23 mouse cellular contexts compared by ENCODE assay signal in genomic region chr6:100644631-100645030, GRCm38 (mm10). TPM values are rescaled to one million over a fixed set of nuclear protein-coding genes. Genes with fewer than 3 reads are reported as not detected.
DNase-seq lines count a peak whose midpoint lies in the region; ATAC-seq lines count a peak whose summit lies in the region.
"Had no signal": no experiment of that assay in that cellular context is flagged by ENCODE, and none has a peak within 500 bp of the region (broad histone marks: within the 10 kb centered on the region; RNA-seq: fewer than 3 reads in every experiment).

No protein-coding gene starts in this region.

- peak; percentile 25 for DNase-seq in adrenal gland, postnatal 14 days
- no peak for DNase-seq in adrenal gland, postnatal 10 days
- DNase-seq in gastrocnemius, postnatal 25 days: peak; percentile 21
- DNase-seq in gastrocnemius, adult 18-20 months (ENCODE audit: low spot score): no peak
- peak; percentile 12 for DNase-seq in liver, embryonic 11.5 days (ENCODE audit: low spot score)
- DNase-seq in liver: no peak
- DNase-seq in adipocyte (ENCODE audit: low spot score): peak; percentile 86
- no peak for DNase-seq in spleen, adult 12 weeks (ENCODE audit: low spot score)
- DNase-seq: kidney, adult 8-10 months; kidney, postnatal 25 days; retina, postnatal 1 day; right cerebral cortex, postnatal 4 days; thymus, postnatal 36 days had no signal

- no peaks in the 10 kb centered on the region for H3K36me3 ChIP-seq in liver, embryonic 11.5 days (ENCODE audit: control insufficient read depth, insufficient read depth, low read length)
- H3K36me3 ChIP-seq: embryonic facial prominence, embryonic 12.5 days; heart, embryonic 12.5 days; limb, embryonic 15.5 days; midbrain, embryonic 12.5 days; neural tube, embryonic 15.5 days had no signal

- no peaks in the 10 kb centered on the region for H3K4me1 ChIP-seq in liver, embryonic 11.5 days (replicated peaks; ENCODE audit: control insufficient read depth, insufficient read depth, low read length)

- H3K27me3 ChIP-seq in liver, embryonic 11.5 days (replicated peaks; ENCODE audit: control insufficient read depth, insufficient read depth, low read length): no peaks in the 10 kb centered on the region
- H3K27me3 ChIP-seq: CH12.LX; embryonic facial prominence, embryonic 12.5 days; heart, embryonic 12.5 days; limb, embryonic 15.5 days; midbrain, embryonic 12.5 days; neural tube, embryonic 15.5 days had no signal

- 92% methylated on average over 15 of the region's 15 CpGs for WGBS in liver, embryonic 11.5 days

- H3K9ac ChIP-seq in liver, embryonic 11.5 days (ENCODE audit: low read depth, low read length): no peak overlapping the region
- H3K9ac ChIP-seq: embryonic facial prominence, embryonic 12.5 days; heart, embryonic 12.5 days; limb, embryonic 15.5 days; midbrain, embryonic 12.5 days; neural tube, embryonic 15.5 days had no signal

- H3K27ac ChIP-seq in liver, embryonic 11.5 days (ENCODE audit: low read depth, low read length): no peak overlapping the region
- H3K27ac ChIP-seq: embryonic facial prominence, embryonic 12.5 days; hindbrain, embryonic 10.5 days; limb, embryonic 15.5 days; midbrain, embryonic 12.5 days; neural tube, embryonic 15.5 days had no signal

- H3K4me2 ChIP-seq in liver, embryonic 11.5 days: no peak overlapping the region
- H3K4me2 ChIP-seq: embryonic facial prominence, embryonic 12.5 days; heart, embryonic 12.5 days; midbrain, embryonic 12.5 days; neural tube, embryonic 15.5 days had no signal

- no peak overlapping the region for H3K4me3 ChIP-seq in liver, embryonic 11.5 days (ENCODE audit: low read depth, low read length)
- H3K4me3 ChIP-seq: embryonic facial prominence, embryonic 12.5 days; heart, embryonic 12.5 days; hindbrain, embryonic 10.5 days; limb, embryonic 15.5 days; midbrain, embryonic 12.5 days; myocyte; neural tube, embryonic 15.5 days had no signal

- H3K9me3 ChIP-seq in liver, embryonic 11.5 days (ENCODE audit: control insufficient read depth, low read length): no peaks in the 10 kb centered on the region
- H3K9me3 ChIP-seq: embryonic facial prominence, embryonic 12.5 days; heart, embryonic 12.5 days; hindbrain, embryonic 10.5 days; limb, embryonic 15.5 days; midbrain, embryonic 12.5 days; neural tube, embryonic 15.5 days had no signal

- ATAC-seq in liver, embryonic 11.5 days (replicated peaks; ENCODE audit: low FRiP score): no peak
- ATAC-seq: inflammation-experienced regulatory T-cells, adult 6 months had no signal

RNA-seq across cellular contexts. Expression of gene Shq1, which starts 26.3 kb away (rescaled TPM):
- total RNA-seq in adrenal gland, postnatal 14 days (2021): 8.3 and 8.4 TPM in 2 replicates
- total RNA-seq in adrenal gland, postnatal 10 days (2021): 1 to 10 TPM; 9.0 to 9.4 TPM
- total RNA-seq in gastrocnemius, postnatal 25 days (2021): 1 to 10 TPM; 1.7 to 1.9 TPM
- total RNA-seq in gastrocnemius, adult 18-20 months (2021): 1 to 10 TPM; 1.5 to 2.3 TPM
- 23.6 and 28.6 TPM in 2 replicates for polyA plus RNA-seq in liver, embryonic 11.5 days (2014; fragmentation: Nextera tagmentation; extraction: Ambion mirVana)

RNA-seq across cellular contexts. Expression of gene Gxylt2, which starts 59.9 kb away (rescaled TPM):
- 0.85 and 2.2 TPM in 2 replicates for total RNA-seq in adrenal gland, postnatal 14 days (2021)
- total RNA-seq in adrenal gland, postnatal 10 days (2021): 1 to 10 TPM; 1.9 to 3.3 TPM
- 1 to 10 TPM in 1 of 2 experiments, under 1 TPM in 1; 0.92 to 2.4 TPM for total RNA-seq in gastrocnemius, postnatal 25 days (2021)
- total RNA-seq in gastrocnemius, adult 18-20 months (2021): under 1 TPM; 0.32 to 0.66 TPM
- polyA plus RNA-seq in liver, embryonic 11.5 days (2014; fragmentation: Nextera tagmentation; extraction: Ambion mirVana): 0.84 and 0.96 TPM in 2 replicates
- total RNA-seq: common myeloid progenitor, adult 5-6 weeks had no signal

Comparison
In these comparisons a context has a peak if more than half of its experiments do, and no peak if none do; other contexts are left out.
1. DNase-seq: peak in adrenal gland, postnatal 14 days (single experiment), gastrocnemius, postnatal 25 days (single experiment), liver, embryonic 11.5 days (single experiment) and adipocyte (single experiment); none in adrenal gland, postnatal 10 days (single experiment), gastrocnemius, adult 18-20 months (single experiment), liver (single experiment) and spleen, adult 12 weeks (single experiment).